14 mouse cellular contexts compared by ENCODE assay signal in genomic region chr5:117566051-117566665, GRCm38 (mm10).
DNase-seq lines count a peak whose midpoint lies in the region; ATAC-seq lines count a peak whose summit lies in the region.
"Had no signal": no experiment of that assay in that cellular context is flagged by ENCODE, and none has a peak within 500 bp of the region (broad histone marks: within the 10 kb centered on the region; RNA-seq: fewer than 3 reads in every experiment).

No protein-coding gene starts in this region.

- no peak overlapping the region for H3K4me2 ChIP-seq in hindbrain, embryonic 13.5 days
- H3K4me2 ChIP-seq: liver, embryonic 11.5 days had no signal

- 52% methylated on average over 12 of the region's 12 CpGs for WGBS in hindbrain, embryonic 13.5 days
- WGBS in hindbrain, embryonic 10.5 days, result 83% methylated on average over 12 of the region's 12 CpGs

- H3K4me1 ChIP-seq in hindbrain, embryonic 13.5 days (replicated peaks), result peaks cover 7% of the 10 kb centered on the region
- H3K4me1 ChIP-seq in hindbrain, embryonic 10.5 days (replicated peaks), result no peaks in the 10 kb centered on the region

- H3K9ac ChIP-seq in hindbrain, embryonic 13.5 days, result 0 out of 2 replicates have a peak overlapping the region, but pooled peaks have one; percentile 19

- H3K27me3 ChIP-seq in hindbrain, embryonic 13.5 days, result 0 out of 2 replicates have a peak, but pooled peaks cover 2% of the 10 kb centered on the region
- H3K27me3 ChIP-seq in hindbrain, embryonic 10.5 days (ENCODE audit: insufficient read depth, poor library complexity, severe bottlenecking), result no peaks in the 10 kb centered on the region

- H3K4me3 ChIP-seq in hindbrain, embryonic 13.5 days, result no peak overlapping the region
- H3K4me3 ChIP-seq in hindbrain, embryonic 10.5 days, result no peak overlapping the region
- H3K4me3 ChIP-seq: heart, adult 2 months; left cerebral cortex, adult 2 months; myocyte had no signal

- H3K36me3 ChIP-seq in hindbrain, embryonic 13.5 days, result peaks cover 18% of the 10 kb centered on the region
- no peaks in the 10 kb centered on the region for H3K36me3 ChIP-seq in hindbrain, embryonic 10.5 days

- peak overlapping the region; percentile 70 for H3K27ac ChIP-seq in hindbrain, embryonic 13.5 days
- no peak overlapping the region for H3K27ac ChIP-seq in hindbrain, embryonic 10.5 days
- H3K27ac ChIP-seq: heart, adult 2 months; left cerebral cortex, adult 2 months had no signal

- ATAC-seq in hindbrain, embryonic 13.5 days (ENCODE audit: low FRiP score), result no peak

- H3K9me3 ChIP-seq in hindbrain, embryonic 13.5 days, result no peaks in the 10 kb centered on the region
- no peaks in the 10 kb centered on the region for H3K9me3 ChIP-seq in hindbrain, embryonic 10.5 days

- peak; percentile 26 for DNase-seq in adrenal gland, adult 2 months
- no peak for DNase-seq in adrenal gland, postnatal 4 days (ENCODE audit: low spot score in 2 of 2)
- DNase-seq in hindbrain, embryonic 10.5 days (ENCODE audit: low spot score), result no peak
- peak; percentile 2 to 7 for DNase-seq in adrenal gland, postnatal 36 days
- DNase-seq in mesoderm, embryonic 11.5 days (ENCODE audit: low read depth, low spot score), result peak; percentile 44
- DNase-seq in spleen, postnatal 4 days (ENCODE audit: low spot score in 2 of 2), result no peak
- DNase-seq in lung, adult 18-20 months, result no peak
- DNase-seq: heart, adult 2 months; heart, postnatal 36 days; kidney, adult 9 months had no signal

Comparison
In these comparisons a context has a peak if more than half of its experiments do, and no peak if none do; other contexts are left out.
1. DNase-seq: peak in adrenal gland, adult 2 months (single experiment), adrenal gland, postnatal 36 days (2 of 2) and mesoderm, embryonic 11.5 days (single experiment); none in adrenal gland, postnatal 4 days (0 of 2), hindbrain, embryonic 10.5 days (single experiment), spleen, postnatal 4 days (0 of 2) and lung, adult 18-20 months (0 of 2).